Mouse (Mus musculus): ENCODE data around the gene Ankrd1. TPM values are rescaled to one million over a fixed set of nuclear protein-coding genes. Genes with fewer than 3 reads are reported as not detected.

Ankrd1 gene
- polyA plus RNA-seq, 1 experiment from 2014 or later, result 0.23 TPM

GRCm38 (mm10) chr19:36143571-36143970 lies 23.7 kb upstream of the Ankrd1 start:
- H3K4me2 ChIP-seq (replicated peaks; ENCODE audit: low read depth, low read length), result no peak overlapping the region
- whole genome bisulfite sequencing, result 97% methylated on average over 2 of the region's 2 CpGs
- no peaks in the 10 kb centered on the region for H3K36me3 ChIP-seq (ENCODE audit: control insufficient read depth, insufficient read depth, low read length)
- no peak overlapping the region for H3K9ac ChIP-seq (ENCODE audit: low read depth, low read length)
- no peak for ATAC-seq (ENCODE audit: low FRiP score, low TSS enrichment)
- peaks cover 6% of the 10 kb centered on the region; the same call in 1 of the 2 replicates for H3K9me3 ChIP-seq (ENCODE audit: control insufficient read depth, low read length)
- no peaks in the 10 kb centered on the region for H3K27me3 ChIP-seq (ENCODE audit: control insufficient read depth, insufficient read depth, low read length)
- no peak overlapping the region for H3K27ac ChIP-seq (ENCODE audit: low read depth, low read length)
- H3K4me1 ChIP-seq (ENCODE audit: control insufficient read depth, insufficient read depth, low read length), result no peaks in the 10 kb centered on the region
- no peak overlapping the region for H3K4me3 ChIP-seq (ENCODE audit: low read length)

- Histone ChIP-seq H3K36me3 (ENCODE audit: control insufficient read depth, insufficient read depth, low read length) (no peaks in the 10 kb centered on the region), H3K9ac (ENCODE audit: low read depth, low read length) (no peak overlapping the region), H3K27me3 (ENCODE audit: control insufficient read depth, insufficient read depth, low read length) (no peaks in the 10 kb centered on the region), H3K27ac (ENCODE audit: low read depth, low read length) (no peak overlapping the region), H3K9me3 (ENCODE audit: control insufficient read depth, low read length) (no peaks in the 10 kb centered on the region), H3K4me3 (ENCODE audit: low read length) (no peak overlapping the region), H3K4me2 (replicated peaks; ENCODE audit: low read depth, low read length) (no peak overlapping the region), H3K4me1 (ENCODE audit: control insufficient read depth, insufficient read depth, low read length) (peaks cover 4% of the 10 kb centered on the region; the same call in 1 of the 2 replicates)
- no peak for ATAC-seq (ENCODE audit: low FRiP score, low TSS enrichment)
- WGBS, result 71% methylated on average over 5 of the region's 5 CpGs
Observed at GRCm38 (mm10) chr19:36133731-36134130, 13.8 kb upstream of the Ankrd1 start.

- H3K4me3 ChIP-seq (ENCODE audit: low read length), result no peak overlapping the region
- H3K9ac ChIP-seq (ENCODE audit: low read depth, low read length), result no peak overlapping the region
- ATAC-seq (ENCODE audit: low FRiP score, low TSS enrichment), result no peak
- no peaks in the 10 kb centered on the region for H3K27me3 ChIP-seq (ENCODE audit: control insufficient read depth, insufficient read depth, low read length)
- WGBS, result 82% methylated on average over 6 of the region's 6 CpGs
- no peaks in the 10 kb centered on the region for H3K9me3 ChIP-seq (ENCODE audit: control insufficient read depth, low read length)
- peaks cover 4% of the 10 kb centered on the region; the same call in 1 of the 2 replicates for H3K4me1 ChIP-seq (ENCODE audit: control insufficient read depth, insufficient read depth, low read length)
- no peak overlapping the region for H3K4me2 ChIP-seq (replicated peaks; ENCODE audit: low read depth, low read length)
- no peak overlapping the region for H3K27ac ChIP-seq (ENCODE audit: low read depth, low read length)
- no peaks in the 10 kb centered on the region for H3K36me3 ChIP-seq (ENCODE audit: control insufficient read depth, insufficient read depth, low read length)
Observed at GRCm38 (mm10) chr19:36133064-36133463, 13.2 kb upstream of the Ankrd1 start.

- no peak overlapping the region for H3K9ac ChIP-seq (ENCODE audit: low read depth, low read length)
- no peaks in the 10 kb centered on the region for H3K9me3 ChIP-seq (ENCODE audit: control insufficient read depth, low read length)
- H3K36me3 ChIP-seq (ENCODE audit: control insufficient read depth, insufficient read depth, low read length), result no peaks in the 10 kb centered on the region
- H3K4me1 ChIP-seq (ENCODE audit: control insufficient read depth, insufficient read depth, low read length), result peaks cover 4% of the 10 kb centered on the region; the same call in 1 of the 2 replicates
- WGBS, result 66% methylated on average over 6 of the region's 6 CpGs
- no peak overlapping the region for H3K27ac ChIP-seq (ENCODE audit: low read depth, low read length)
- no peak for ATAC-seq (ENCODE audit: low FRiP score, low TSS enrichment)
- H3K4me3 ChIP-seq (ENCODE audit: low read length), result no peak overlapping the region
- no peaks in the 10 kb centered on the region for H3K27me3 ChIP-seq (ENCODE audit: control insufficient read depth, insufficient read depth, low read length)
- H3K4me2 ChIP-seq (replicated peaks; ENCODE audit: low read depth, low read length), result no peak overlapping the region
Observed at GRCm38 (mm10) chr19:36131990-36132389, 12.1 kb upstream of the Ankrd1 start.

- no peak for ATAC-seq (ENCODE audit: low FRiP score, low TSS enrichment)
- 64% methylated on average over 2 of the region's 2 CpGs for WGBS
Observed at GRCm38 (mm10) chr19:36130181-36130580, 10.3 kb upstream of the Ankrd1 start.

GRCm38 (mm10) chr19:36129643-36130042 lies 9.7 kb upstream of the Ankrd1 start:
- no peak overlapping the region for H3K9ac ChIP-seq (ENCODE audit: low read depth, low read length)
- ATAC-seq (ENCODE audit: low FRiP score, low TSS enrichment), result no peak; the same call in 1 of the 2 replicates
- H3K4me2 ChIP-seq (replicated peaks; ENCODE audit: low read depth, low read length), result no peak overlapping the region
- H3K4me1 ChIP-seq (ENCODE audit: control insufficient read depth, insufficient read depth, low read length), result peaks cover 4% of the 10 kb centered on the region; the same call in 1 of the 2 replicates
- H3K27ac ChIP-seq (ENCODE audit: low read depth, low read length), result no peak overlapping the region
- no peaks in the 10 kb centered on the region for H3K36me3 ChIP-seq (ENCODE audit: control insufficient read depth, insufficient read depth, low read length)
- H3K9me3 ChIP-seq (ENCODE audit: control insufficient read depth, low read length), result no peaks in the 10 kb centered on the region
- 46% methylated on average over 12 of the region's 12 CpGs for WGBS
- no peak overlapping the region for H3K4me3 ChIP-seq (ENCODE audit: low read length)
- no peaks in the 10 kb centered on the region for H3K27me3 ChIP-seq (ENCODE audit: control insufficient read depth, insufficient read depth, low read length)

More at GRCm38 (mm10) chr19:36130181-36130580, 10.3 kb upstream of the Ankrd1 start:
- Histone ChIP-seq H3K4me1 (ENCODE audit: control insufficient read depth, insufficient read depth, low read length) (peaks cover 4% of the 10 kb centered on the region; the same call in 1 of the 2 replicates), H3K27ac (ENCODE audit: low read depth, low read length) (no peak overlapping the region), H3K27me3 (ENCODE audit: control insufficient read depth, insufficient read depth, low read length) (no peaks in the 10 kb centered on the region), H3K4me3 (ENCODE audit: low read length) (no peak overlapping the region), H3K36me3 (ENCODE audit: control insufficient read depth, insufficient read depth, low read length) (no peaks in the 10 kb centered on the region), H3K9ac (ENCODE audit: low read depth, low read length) (no peak overlapping the region), H3K9me3 (ENCODE audit: control insufficient read depth, low read length) (no peaks in the 10 kb centered on the region), H3K4me2 (replicated peaks; ENCODE audit: low read depth, low read length) (no peak overlapping the region)

- Histone ChIP-seq H3K4me2 (replicated peaks; ENCODE audit: low read depth, low read length) (no peak overlapping the region), H3K27me3 (ENCODE audit: control insufficient read depth, insufficient read depth, low read length) (no peaks in the 10 kb centered on the region), H3K4me3 (ENCODE audit: low read length) (no peak overlapping the region), H3K4me1 (ENCODE audit: control insufficient read depth, insufficient read depth, low read length) (peaks cover 4% of the 10 kb centered on the region; the same call in 1 of the 2 replicates), H3K9ac (ENCODE audit: low read depth, low read length) (no peak overlapping the region), H3K27ac (ENCODE audit: low read depth, low read length) (no peak overlapping the region), H3K36me3 (ENCODE audit: control insufficient read depth, insufficient read depth, low read length) (no peaks in the 10 kb centered on the region), H3K9me3 (ENCODE audit: control insufficient read depth, low read length) (no peaks in the 10 kb centered on the region)
- no peak for ATAC-seq (ENCODE audit: low FRiP score, low TSS enrichment)
- 23% methylated on average over 9 of the region's 9 CpGs for WGBS
Observed at GRCm38 (mm10) chr19:36129213-36129612, 9.3 kb upstream of the Ankrd1 start.

GRCm38 (mm10) chr19:36128440-36128839 lies 8.5 kb upstream of the Ankrd1 start:
- Histone ChIP-seq H3K4me3 (ENCODE audit: low read length) (no peak overlapping the region), H3K27me3 (ENCODE audit: control insufficient read depth, insufficient read depth, low read length) (no peaks in the 10 kb centered on the region), H3K4me1 (ENCODE audit: control insufficient read depth, insufficient read depth, low read length) (peaks cover 4% of the 10 kb centered on the region; the same call in 1 of the 2 replicates), H3K4me2 (replicated peaks; ENCODE audit: low read depth, low read length) (no peak overlapping the region), H3K27ac (ENCODE audit: low read depth, low read length) (no peak overlapping the region), H3K9me3 (ENCODE audit: control insufficient read depth, low read length) (peaks cover 2% of the 10 kb centered on the region; the same call in 1 of the 2 replicates), H3K36me3 (ENCODE audit: control insufficient read depth, insufficient read depth, low read length) (no peaks in the 10 kb centered on the region), H3K9ac (ENCODE audit: low read depth, low read length) (no peak overlapping the region)
- 95% methylated on average over 3 of the region's 3 CpGs for WGBS
- no peak for ATAC-seq (ENCODE audit: low FRiP score, low TSS enrichment)

- Histone ChIP-seq H3K27me3 (ENCODE audit: control insufficient read depth, insufficient read depth, low read length) (no peaks in the 10 kb centered on the region), H3K4me1 (ENCODE audit: control insufficient read depth, insufficient read depth, low read length) (peaks cover 2% of the 10 kb centered on the region; the same call in 1 of the 2 replicates), H3K4me3 (ENCODE audit: low read length) (no peak overlapping the region), H3K9ac (ENCODE audit: low read depth, low read length) (no peak overlapping the region), H3K9me3 (ENCODE audit: control insufficient read depth, low read length) (peaks cover 9% of the 10 kb centered on the region), H3K36me3 (ENCODE audit: control insufficient read depth, insufficient read depth, low read length) (no peaks in the 10 kb centered on the region), H3K27ac (ENCODE audit: low read depth, low read length) (no peak overlapping the region), H3K4me2 (replicated peaks; ENCODE audit: low read depth, low read length) (no peak overlapping the region)
- ATAC-seq (ENCODE audit: low FRiP score, low TSS enrichment), result no peak
- WGBS, result 54% methylated on average over 1 of the region's 1 CpGs
Observed at GRCm38 (mm10) chr19:36124203-36124602, 4.3 kb upstream of the Ankrd1 start.

Measured in kidney, embryonic 14.5 days (tissue).